Mouse (Mus musculus): ENCODE data around the gene Nktr. TPM values are rescaled to one million over a fixed set of nuclear protein-coding genes. Genes with fewer than 3 reads are reported as not detected.

Nktr gene
- total RNA-seq, 2 experiments from 2014 or later: 75.2 to 104 TPM

- DNase-seq (ENCODE audit: low spot score in 2 of 2): no peak
Observed at GRCm38 (mm10) chr9:121798887-121799520, 80.0 kb downstream of the Nktr start.

- DNase-seq (ENCODE audit: low spot score in 2 of 2): no peak
Observed at GRCm38 (mm10) chr9:121802747-121803146, 83.8 kb downstream of the Nktr start.

Other genes starting within 250 kb of the Nktr start
- gene Cck, start 223.5 kb upstream of the Nktr start, total RNA-seq (2021): 1 to 10 TPM; 6.2 to 8.7 TPM
- gene Lyzl4, start 77.1 kb upstream of the Nktr start, total RNA-seq (2021): 1 to 10 TPM in 1 of 2 experiments, under 1 TPM in 1; 0.81 to 1.2 TPM
- under 1 TPM; 0.21 to 0.66 TPM for gene Vipr1, start 76.5 kb upstream of the Nktr start, total RNA-seq (2021)
- gene Sec22c, start 13.7 kb upstream of the Nktr start, total RNA-seq (2021): 1 to 10 TPM; 6.8 to 8.5 TPM
- 10 to 100 TPM; 80.4 to 80.8 TPM for gene Ss18l2, start 8.8 kb upstream of the Nktr start, total RNA-seq (2021)
- gene Zfp651, start 40.2 kb downstream of the Nktr start, total RNA-seq (2021): 10 to 100 TPM; 88.6 to 91.6 TPM
- gene Klhl40, start 58.4 kb downstream of the Nktr start, total RNA-seq (2021): 100 to 1,000 TPM; 143 TPM
- gene Hhatl, start 73.3 kb downstream of the Nktr start, total RNA-seq (2021): 100 to 1,000 TPM; 164 to 169 TPM
- gene Ccdc13, start 120.3 kb downstream of the Nktr start, total RNA-seq (2021): under 1 TPM in 1 of 2 experiments, not detected in 1; 0.88 TPM
- gene Higd1a, start 139.2 kb downstream of the Nktr start, total RNA-seq (2021): 10 to 100 TPM; 61.4 to 67.0 TPM
- gene Ackr2, start 179.2 kb downstream of the Nktr start, total RNA-seq (2021): 1 to 10 TPM; 1.8 to 1.9 TPM
- gene Cyp8b1, start 197.1 kb downstream of the Nktr start, total RNA-seq (2021): under 1 TPM in 1 of 2 experiments, not detected in 1; 0.26 TPM
- gene Fam198a, start 231.8 kb downstream of the Nktr start, total RNA-seq (2021): 10 to 100 TPM; 10.6 to 11.4 TPM